Mouse (Mus musculus) Patski (cell line): Measurements from ENCODE around the gene Cnmd. TPM values are rescaled to one million over a fixed set of nuclear protein-coding genes. Genes with fewer than 3 reads are reported as not detected.
A peak's percentile ranks its signal among the peaks of the same experiment; 100 is the strongest.

ENCODE experiments used
- ATAC-seq: fragments of 100-300 bp; one replicate; pipeline ENCODE4 v1.8.0; 2021
- CTCF ChIA-PET: fragments of 350-600 bp; sonication (Branson Sonifier 250); formaldehyde crosslinking; loops from one replicate; lab custom pipeline; 2022; ENCODE audit warnings: inconsistent platforms; lab: Charles Lee
- POLR2A ChIA-PET: fragments of 350-600 bp; sonication (Branson Sonifier 250); formaldehyde crosslinking; loops from one replicate; lab custom pipeline; 2022; ENCODE audit warnings: antibody characterized with exemption, inconsistent platforms; lab: Charles Lee
- DNase-seq: peaks from one replicate; pipeline ENCODE4 v3.0.0-alpha.2; 2011; ENCODE audit warnings: low read depth, low spot score
- H3K27me3 ChIP-seq: fragments of 371-371 bp; one replicate; pipeline ENCODE4 v1.5.1; 2021
- CTCF ChIP-seq: fragments of 100-300 bp; IDR thresholded peaks from one replicate; pipeline ENCODE4 v1.5.1; 2021
- in situ Hi-C: fragments of 300-500 bp; cut with MboI; formaldehyde crosslinking; loops from 3 replicates; pipeline ENCODE4 v1.11.1; 2018; ENCODE audit warnings: low pct_unique_long_range_greater_than_20kb, mixed read lengths
- polyA plus RNA-seq: library from polyadenylated mRNA; unstranded; gene quantifications from one replicate; pipeline ENCODE4 v1.2.3, GENCODE M21; 2021

Cnmd gene
- polyA plus RNA-seq, result 2.5 TPM

DNA sequence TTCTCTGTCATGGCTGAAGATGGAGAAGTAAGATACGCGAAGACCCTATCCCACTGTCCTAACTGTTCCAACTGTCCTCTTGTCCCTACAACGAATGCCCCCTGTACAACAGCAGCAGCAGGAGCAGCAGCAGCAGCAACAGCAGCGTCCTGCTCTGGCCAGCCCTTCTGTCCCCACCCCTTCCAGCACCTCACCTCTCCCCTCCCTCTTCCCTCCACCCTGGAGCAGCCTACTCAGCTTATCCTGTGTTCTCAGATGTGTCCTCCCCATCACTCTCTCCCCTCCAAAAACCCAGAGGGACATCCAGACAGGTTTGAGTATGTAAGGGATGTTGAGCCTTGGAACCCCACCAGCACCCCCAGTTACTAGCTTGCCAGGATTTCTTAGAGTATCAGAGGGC is at the start of gene Cnmd:
Cnmd (minus strand) TSS at position 170 of the 400 bp plus-strand sequence.
- in situ Hi-C loops, result no loop called here
- CTCF ChIA-PET, result no interaction called here
- DNase-seq (no peak), ATAC-seq (no peak)
- POLR2A ChIA-PET, result no interaction called here
- no peak for TF ChIP-seq CTCF
- peaks cover 5% of the 10 kb centered on the region for H3K27me3 ChIP-seq

DNA sequence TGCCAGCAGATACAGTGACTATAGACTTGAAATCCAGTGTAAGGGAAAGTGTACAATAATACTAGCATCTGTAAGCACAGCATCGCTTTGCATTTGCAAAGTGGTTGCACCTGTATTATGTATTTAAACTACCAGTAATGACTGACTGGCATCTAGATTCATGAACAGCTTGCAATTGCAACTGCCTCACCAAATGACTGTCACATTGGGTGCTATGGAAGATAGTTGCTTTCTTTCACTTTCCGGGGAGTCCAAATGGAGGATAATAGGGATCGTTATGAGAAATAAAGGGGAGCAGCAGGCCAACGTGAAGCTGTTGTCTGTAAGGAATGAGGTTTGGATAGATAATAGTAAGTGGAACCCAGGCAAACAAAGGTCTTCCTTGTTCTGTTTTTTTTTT is 49.3 kb upstream of the Cnmd start:
- ATAC-seq (peak; percentile 3), DNase-seq (no peak)
- CTCF ChIA-PET, result interaction anchor here (1.5 to 2.4 kb wide), 3 partner anchors 9 to 35 kb away, joined by 3 to 14 read pairs (median 8); no protein-coding TSS in a partner anchor
- in situ Hi-C loops, result no loop called here
- POLR2A ChIA-PET, result interaction anchor here (0.6 to 0.8 kb wide), 2 partner anchors 100 to 124 kb away, joined by 4 to 7 read pairs; no protein-coding TSS in a partner anchor
- H3K27me3 ChIP-seq, result no peaks in the 10 kb centered on the region
- TF ChIP-seq CTCF, result no peak

DNA sequence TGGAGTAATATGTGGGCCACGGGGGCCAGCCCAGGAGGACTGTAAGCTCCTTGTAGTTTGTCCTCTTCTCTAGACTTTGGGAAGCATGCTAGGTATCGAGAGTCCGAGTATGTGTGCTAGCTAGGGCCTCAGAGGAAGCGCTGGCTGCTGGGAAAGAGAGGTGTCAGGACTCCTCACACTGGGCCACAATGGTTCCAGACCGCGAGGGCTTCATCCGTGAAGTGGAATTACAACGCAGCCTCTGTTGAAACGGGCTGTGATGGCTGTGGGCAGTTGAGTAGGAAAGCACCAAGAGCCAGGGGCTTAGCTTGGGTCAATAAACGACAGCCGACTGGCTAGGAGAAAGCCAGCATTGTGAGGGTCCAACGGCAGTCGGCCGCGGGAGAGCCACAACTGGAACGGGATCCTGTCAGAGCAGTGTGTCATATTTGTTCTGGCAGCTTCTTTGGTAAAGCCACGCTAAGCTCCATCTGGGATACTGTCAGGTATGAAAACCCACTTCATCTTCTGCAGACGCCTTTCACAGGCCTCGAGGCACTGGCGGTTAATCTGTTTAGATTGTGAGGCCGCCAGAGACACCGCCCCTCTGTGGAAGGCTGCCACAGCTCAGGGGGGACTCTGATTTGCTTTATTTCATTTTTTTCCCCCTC is 41.7 kb upstream of the Cnmd start:
- no peak for ATAC-seq
- ChIA-PET POLR2A (no interaction called here), CTCF (interaction anchor here (1.2 to 2.2 kb wide), 3 partner anchors 8 to 53 kb away, joined by 4 to 8 read pairs (median 5); no protein-coding TSS in a partner anchor)
- in situ Hi-C loops, result no loop called here
- no peaks in the 10 kb centered on the region for H3K27me3 ChIP-seq
- DNase-seq, result no peak
- no peak for TF ChIP-seq CTCF

DNA sequence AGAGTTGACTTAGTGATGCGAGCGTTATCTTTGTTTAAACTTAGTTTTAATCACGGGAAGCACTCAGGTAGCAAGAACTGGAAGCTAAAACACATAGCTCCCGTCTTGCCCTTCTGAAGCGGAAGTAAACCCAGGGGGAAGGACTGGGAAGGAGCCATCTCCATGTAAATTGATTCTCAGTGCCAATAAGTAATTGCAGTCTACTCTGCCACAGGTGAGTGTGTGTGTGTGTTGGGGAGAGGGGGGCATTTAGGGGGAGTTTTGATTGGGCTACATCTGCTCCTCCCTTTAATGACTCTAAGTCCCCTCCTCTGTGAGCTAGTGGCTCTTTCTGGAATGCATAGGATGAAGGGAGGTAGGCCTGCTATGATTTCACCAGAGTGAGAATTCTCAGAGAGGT is 39.6 kb upstream of the Cnmd start:
- ChIA-PET POLR2A (no interaction called here), CTCF (interaction anchor here (0.8 to 2.2 kb wide), 2 partner anchors 10 to 84 kb away, joined by 3 to 8 read pairs; no protein-coding TSS in a partner anchor)
- no peak for TF ChIP-seq CTCF
- H3K27me3 ChIP-seq, result no peaks in the 10 kb centered on the region
- in situ Hi-C loops, result no loop called here
- ATAC-seq (no peak), DNase-seq (no peak)

DNA sequence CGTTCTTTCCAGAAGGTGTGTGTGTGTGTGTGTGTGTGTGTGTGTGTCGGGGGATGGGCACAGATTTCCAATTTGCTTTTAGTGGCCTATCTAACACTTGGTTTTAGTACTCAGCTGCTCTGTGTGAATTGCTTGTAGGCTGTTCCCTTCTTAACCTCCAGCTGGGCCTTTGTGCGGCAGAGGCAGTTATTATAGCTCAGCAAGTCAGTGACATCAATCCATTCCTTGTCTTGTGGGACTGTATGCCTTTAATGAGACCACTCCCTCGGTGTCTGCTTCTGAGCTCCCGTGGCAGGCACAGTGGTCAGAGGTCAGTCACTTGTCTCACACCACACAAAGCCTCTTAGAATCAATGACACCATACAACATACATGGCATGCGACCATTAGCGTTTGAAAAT is 39.1 kb upstream of the Cnmd start:
- POLR2A ChIA-PET, result interaction anchor here (0.5 kb wide), 1 partner anchor 210 kb away, joined by 3 read pairs; no protein-coding TSS in a partner anchor
- CTCF ChIA-PET, result interaction anchor here (0.8 to 3.2 kb wide), 3 partner anchors 9 to 84 kb away, joined by 3 to 14 read pairs (median 8); no protein-coding TSS in a partner anchor
- in situ Hi-C loops, result no loop called here
- ATAC-seq (no peak), DNase-seq (no peak)
- H3K27me3 ChIP-seq, result no peaks in the 10 kb centered on the region
- no peak for TF ChIP-seq CTCF

DNA sequence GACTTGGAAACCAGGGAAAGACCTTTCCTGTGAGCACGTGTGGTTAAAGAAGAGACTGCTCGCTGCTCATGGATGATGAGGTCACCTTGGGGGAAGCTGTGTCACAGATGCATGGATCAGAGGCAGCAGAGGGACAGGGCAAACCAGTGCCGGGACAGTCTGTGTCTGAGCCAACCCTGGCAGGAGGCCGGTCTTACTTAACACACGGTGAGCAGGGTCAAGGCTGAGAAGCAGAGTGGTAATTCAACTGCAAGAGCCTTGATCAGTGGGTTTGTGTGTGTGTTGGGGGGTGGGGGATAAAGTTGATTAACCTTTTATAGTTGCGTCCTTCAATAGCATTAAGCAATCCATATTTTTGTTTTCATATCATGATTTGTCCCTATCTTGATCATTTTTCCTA is 37.4 kb upstream of the Cnmd start:
- CTCF ChIA-PET, result interaction anchor here (0.8 to 3.2 kb wide), 6 partner anchors 11 to 81 kb away, joined by 3 to 14 read pairs (median 5); no protein-coding TSS in a partner anchor
- POLR2A ChIA-PET, result interaction anchor here (0.6 to 0.8 kb wide), 4 partner anchors 11 to 222 kb away, joined by 3 read pairs; no protein-coding TSS in a partner anchor
- DNase-seq, result no peak
- in situ Hi-C loops, result no loop called here
- TF ChIP-seq CTCF, result no peak
- H3K27me3 ChIP-seq, result no peaks in the 10 kb centered on the region
- no peak for ATAC-seq

DNA sequence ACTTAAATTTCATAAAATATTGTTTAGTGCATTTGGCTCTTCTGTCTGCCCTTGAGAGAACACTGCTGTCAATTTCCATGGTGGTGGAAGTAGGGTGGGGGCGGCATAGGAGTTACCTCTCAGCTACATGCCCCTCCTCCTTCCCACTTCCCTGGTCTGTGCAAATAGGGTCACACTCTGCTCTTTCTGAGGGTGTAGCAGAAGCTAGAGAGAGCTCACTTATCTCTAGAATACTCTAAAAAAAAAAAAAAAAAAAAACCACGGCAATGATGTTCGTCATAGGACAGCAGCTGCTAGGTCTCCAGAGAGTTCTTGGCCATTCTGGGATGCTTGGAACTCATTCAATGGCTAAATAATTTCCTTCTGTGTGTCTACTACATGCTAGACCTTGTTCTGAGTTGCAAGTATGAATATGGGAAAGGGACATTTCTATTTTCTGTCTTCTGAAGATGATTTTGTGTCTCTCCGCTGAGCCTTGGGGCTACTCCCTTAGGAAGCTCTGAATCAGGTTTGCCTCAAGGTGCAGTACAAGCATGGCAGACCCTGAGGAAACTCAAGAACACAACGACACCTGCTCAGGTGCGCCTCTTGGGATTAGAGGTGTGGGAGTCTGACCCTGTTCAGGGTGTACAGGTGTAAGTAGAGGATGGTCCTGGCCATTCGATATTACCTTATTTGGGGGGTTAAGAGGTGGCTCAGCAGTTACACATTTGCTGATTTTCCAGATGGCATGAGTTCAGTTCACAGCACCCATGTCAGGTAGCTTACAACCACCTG is 28.3 kb upstream of the Cnmd start:
- ChIA-PET CTCF (no interaction called here), POLR2A (interaction anchor here (1.0 kb wide), 1 partner anchor 37 kb away, joined by 3 read pairs; no protein-coding TSS in a partner anchor)

DNA sequence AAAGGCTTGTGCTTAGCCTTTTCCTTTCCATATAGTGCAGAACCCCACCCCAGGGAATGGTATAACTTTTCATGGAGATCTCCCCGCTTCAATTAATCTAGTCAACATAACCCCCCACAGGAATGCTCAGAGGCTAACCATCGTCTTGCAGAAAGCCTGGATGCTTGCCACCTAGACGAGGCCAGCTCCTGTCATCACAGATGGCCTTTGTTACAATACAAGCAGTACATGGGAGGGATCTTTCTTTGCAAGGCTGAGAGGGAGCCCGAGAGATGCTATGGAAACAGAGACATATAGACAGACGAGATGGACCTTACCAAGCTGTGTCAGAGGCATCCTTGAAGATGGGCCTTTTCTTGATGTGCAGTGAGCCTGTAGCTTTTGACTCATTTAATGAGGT is 18.7 kb upstream of the Cnmd start:
- ChIA-PET CTCF (interaction anchor here (0.8 to 1.2 kb wide), 2 partner anchors 10 to 11 kb away, joined by 3 to 4 read pairs; no protein-coding TSS in a partner anchor), POLR2A (no interaction called here)
- DNase-seq (no peak), ATAC-seq (no peak)
- in situ Hi-C loops, result no loop called here
- no peaks in the 10 kb centered on the region for H3K27me3 ChIP-seq
- no peak for TF ChIP-seq CTCF

More for the DNA sequence above, 28.3 kb upstream of the Cnmd start:
- DNase-seq (no peak), ATAC-seq (no peak)
- in situ Hi-C loops, result no loop called here
- TF ChIP-seq CTCF, result no peak
- no peaks in the 10 kb centered on the region for H3K27me3 ChIP-seq

DNA sequence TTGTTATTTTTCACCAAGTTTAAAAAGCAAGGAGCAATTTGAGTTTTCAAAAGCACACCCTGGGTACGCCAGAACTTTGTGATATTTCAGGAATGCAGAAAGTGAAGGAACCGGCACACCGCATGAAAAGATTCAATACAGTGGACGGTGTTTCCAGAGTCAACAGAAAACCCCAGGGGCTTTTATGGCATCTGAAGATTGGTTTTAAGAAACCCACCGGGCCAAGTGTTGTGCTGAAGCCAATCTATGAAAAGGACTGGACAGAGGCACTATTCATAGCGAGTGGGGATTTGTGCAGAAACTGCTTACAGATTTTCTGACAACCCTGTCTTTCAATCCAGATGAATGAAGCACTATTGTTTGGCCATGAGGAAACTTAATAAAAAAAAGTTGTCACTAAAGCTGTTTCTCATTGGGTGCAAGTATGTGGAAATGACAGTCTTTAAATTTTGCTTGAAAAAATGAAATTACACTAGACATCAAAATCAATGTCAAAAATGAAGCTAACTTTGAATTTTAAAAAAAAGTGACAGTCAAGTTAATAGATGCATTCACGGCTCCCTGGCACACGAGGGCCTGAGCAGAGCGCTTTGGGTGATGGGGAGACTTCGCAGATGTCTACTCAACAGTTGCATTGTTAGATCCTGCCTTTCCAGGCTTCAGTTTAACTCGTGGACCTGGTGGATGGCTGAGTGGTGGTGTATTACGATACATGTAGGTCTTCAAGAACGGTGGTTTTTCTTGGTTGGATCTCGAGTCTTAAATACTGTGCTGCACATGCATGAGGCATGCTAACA is 16.1 kb upstream of the Cnmd start:
- ChIA-PET POLR2A (no interaction called here), CTCF (no interaction called here)
- DNase-seq, result no peak
- H3K27me3 ChIP-seq, result no peaks in the 10 kb centered on the region
- no peak for TF ChIP-seq CTCF
- in situ Hi-C loops, result no loop called here
- no peak for ATAC-seq

DNA sequence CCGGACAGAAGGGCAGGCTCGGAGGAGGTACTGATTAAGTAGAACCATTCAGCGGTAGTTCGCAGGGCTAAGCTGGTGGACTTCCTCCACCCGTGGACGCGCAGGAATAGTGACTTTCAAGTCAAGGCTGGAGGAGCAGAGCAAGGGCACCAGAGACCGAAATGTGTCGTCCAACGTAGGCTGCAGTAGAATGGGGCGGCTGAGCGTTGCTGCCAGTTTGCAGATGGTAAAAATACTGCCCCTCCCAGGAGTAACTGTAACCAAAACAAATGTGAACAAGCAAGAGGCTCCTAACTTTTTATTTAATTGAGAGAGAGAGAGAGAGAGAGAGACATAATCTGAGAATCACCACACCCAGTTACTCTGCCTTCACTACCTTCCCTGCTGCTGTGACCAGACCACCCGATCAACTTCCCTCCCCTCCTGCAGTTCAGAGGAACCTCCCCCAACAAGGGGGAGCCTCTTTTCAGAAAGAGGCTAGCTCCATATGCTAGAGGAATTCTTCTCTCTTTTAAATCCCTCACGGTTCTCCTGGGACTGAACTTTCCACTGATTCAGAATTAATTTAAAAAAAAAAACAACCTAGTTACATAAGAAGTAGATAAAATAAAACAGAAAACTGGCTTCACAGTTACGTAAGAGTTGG is 15.3 kb upstream of the Cnmd start:
- H3K27me3 ChIP-seq, result no peaks in the 10 kb centered on the region
- ATAC-seq (no peak), DNase-seq (no peak)
- ChIA-PET POLR2A (no interaction called here), CTCF (interaction anchor here (1.5 kb wide), 1 partner anchor 34 kb away, joined by 3 read pairs; no protein-coding TSS in a partner anchor)
- TF ChIP-seq CTCF, result no peak
- in situ Hi-C loops, result no loop called here
